Mouse (Mus musculus): ENCODE measurements around the gene Rtcb. TPM values are rescaled to one million over a fixed set of nuclear protein-coding genes. Genes with fewer than 3 reads are reported as not detected.

Gene Rtcb
- 138 and 139 TPM in 2 replicates for polyA plus RNA-seq (2011; ENCODE audit: insufficient read depth, insufficient read length, low read depth, missing spikeins)

GRCm38 (mm10) chr10:85957464-85957950, at the start of gene Rtcb:
Rtcb (minus strand) TSS chr10:85957823.
- Histone ChIP-seq H3K27me3 (ENCODE audit: control insufficient read depth, insufficient read depth, low read length, poor library complexity, severe bottlenecking) (no peaks in the 10 kb centered on the region), H3K36me3 (ENCODE audit: control insufficient read depth, insufficient read depth, low read length, poor library complexity, severe bottlenecking) (peaks cover 26% of the 10 kb centered on the region), H3K4me3 (ENCODE audit: low read depth, low read length) (peak within 1 kb of the TSS; percentile 97), H3K9ac (ENCODE audit: low read depth, poor library complexity, severe bottlenecking) (peak within 1 kb of the TSS; percentile 67), H3K4me1 (ENCODE audit: control insufficient read depth, insufficient read depth, low read length) (no peaks in the 10 kb centered on the region), H3K9me3 (replicated peaks; ENCODE audit: control insufficient read depth, insufficient read depth, low read length, poor library complexity, severe bottlenecking) (no peaks in the 10 kb centered on the region), H3K27ac (ENCODE audit: insufficient read depth, low read length) (no peak within 1 kb of the TSS)
- no peak for TF ChIP-seq POLR2A (IDR thresholded peaks at IDR 0.05; ENCODE audit: insufficient read depth, low read length)
- no peak for TF ChIP-seq EP300 (IDR thresholded peaks at IDR 0.05; ENCODE audit: insufficient read depth, low read depth, low read length)
- TF ChIP-seq CTCF (IDR thresholded peaks at IDR 0.05; ENCODE audit: low read depth, low read length), result no peak

GRCm38 (mm10) chr10:86006455-86006854, 48.8 kb upstream of the Rtcb start:
- Histone ChIP-seq H3K4me1 (ENCODE audit: control insufficient read depth, insufficient read depth, low read length) (no peaks in the 10 kb centered on the region), H3K4me3 (ENCODE audit: low read depth, low read length) (no peak overlapping the region), H3K36me3 (ENCODE audit: control insufficient read depth, insufficient read depth, low read length, poor library complexity, severe bottlenecking) (no peaks in the 10 kb centered on the region), H3K9me3 (replicated peaks; ENCODE audit: control insufficient read depth, insufficient read depth, low read length, poor library complexity, severe bottlenecking) (no peaks in the 10 kb centered on the region), H3K27ac (ENCODE audit: insufficient read depth, low read length) (no peak overlapping the region), H3K9ac (ENCODE audit: low read depth, poor library complexity, severe bottlenecking) (no peak overlapping the region), H3K27me3 (ENCODE audit: control insufficient read depth, insufficient read depth, low read length, poor library complexity, severe bottlenecking) (no peaks in the 10 kb centered on the region)
- TF ChIP-seq EP300 (IDR thresholded peaks at IDR 0.05; ENCODE audit: insufficient read depth, low read depth, low read length) (no peak), POLR2A (IDR thresholded peaks at IDR 0.05; ENCODE audit: insufficient read depth, low read length) (no peak), CTCF (IDR thresholded peaks at IDR 0.05; ENCODE audit: low read depth, low read length) (no peak)

- no peak for TF ChIP-seq EP300 (IDR thresholded peaks at IDR 0.05; ENCODE audit: insufficient read depth, low read depth, low read length)
- no peak for TF ChIP-seq POLR2A (IDR thresholded peaks at IDR 0.05; ENCODE audit: insufficient read depth, low read length)
- no peak for TF ChIP-seq CTCF (IDR thresholded peaks at IDR 0.05; ENCODE audit: low read depth, low read length)
- Histone ChIP-seq H3K27me3 (ENCODE audit: control insufficient read depth, insufficient read depth, low read length, poor library complexity, severe bottlenecking) (no peaks in the 10 kb centered on the region), H3K4me1 (ENCODE audit: control insufficient read depth, insufficient read depth, low read length) (no peaks in the 10 kb centered on the region), H3K27ac (ENCODE audit: insufficient read depth, low read length) (no peak overlapping the region), H3K9ac (ENCODE audit: low read depth, poor library complexity, severe bottlenecking) (no peak overlapping the region), H3K36me3 (ENCODE audit: control insufficient read depth, insufficient read depth, low read length, poor library complexity, severe bottlenecking) (no peaks in the 10 kb centered on the region), H3K9me3 (replicated peaks; ENCODE audit: control insufficient read depth, insufficient read depth, low read length, poor library complexity, severe bottlenecking) (no peaks in the 10 kb centered on the region), H3K4me3 (ENCODE audit: low read depth, low read length) (no peak overlapping the region)
Observed at GRCm38 (mm10) chr10:86000447-86000846, 42.8 kb upstream of the Rtcb start.

GRCm38 (mm10) chr10:85994543-85995104, 37.0 kb upstream of the Rtcb start:
- no peaks in the 10 kb centered on the region for H3K4me1 ChIP-seq (ENCODE audit: control insufficient read depth, insufficient read depth, low read length)
- H3K9ac ChIP-seq (ENCODE audit: low read depth, poor library complexity, severe bottlenecking), result no peak overlapping the region
- no peaks in the 10 kb centered on the region for H3K36me3 ChIP-seq (ENCODE audit: control insufficient read depth, insufficient read depth, low read length, poor library complexity, severe bottlenecking)
- TF ChIP-seq EP300 (IDR thresholded peaks at IDR 0.05; ENCODE audit: insufficient read depth, low read depth, low read length), result no peak
- no peak for TF ChIP-seq POLR2A (IDR thresholded peaks at IDR 0.05; ENCODE audit: insufficient read depth, low read length)
- no peak for TF ChIP-seq CTCF (IDR thresholded peaks at IDR 0.05; ENCODE audit: low read depth, low read length)
- no peak overlapping the region for H3K27ac ChIP-seq (ENCODE audit: insufficient read depth, low read length)
- no peaks in the 10 kb centered on the region for H3K27me3 ChIP-seq (ENCODE audit: control insufficient read depth, insufficient read depth, low read length, poor library complexity, severe bottlenecking)
- no peak overlapping the region for H3K4me3 ChIP-seq (ENCODE audit: low read depth, low read length)
- H3K9me3 ChIP-seq (replicated peaks; ENCODE audit: control insufficient read depth, insufficient read depth, low read length, poor library complexity, severe bottlenecking), result no peaks in the 10 kb centered on the region

- Histone ChIP-seq H3K27me3 (ENCODE audit: control insufficient read depth, insufficient read depth, low read length, poor library complexity, severe bottlenecking) (no peaks in the 10 kb centered on the region), H3K4me1 (ENCODE audit: control insufficient read depth, insufficient read depth, low read length) (no peaks in the 10 kb centered on the region), H3K27ac (ENCODE audit: insufficient read depth, low read length) (no peak overlapping the region), H3K9me3 (replicated peaks; ENCODE audit: control insufficient read depth, insufficient read depth, low read length, poor library complexity, severe bottlenecking) (no peaks in the 10 kb centered on the region), H3K4me3 (ENCODE audit: low read depth, low read length) (no peak overlapping the region), H3K36me3 (ENCODE audit: control insufficient read depth, insufficient read depth, low read length, poor library complexity, severe bottlenecking) (no peaks in the 10 kb centered on the region), H3K9ac (ENCODE audit: low read depth, poor library complexity, severe bottlenecking) (no peak overlapping the region)
- no peak for TF ChIP-seq EP300 (IDR thresholded peaks at IDR 0.05; ENCODE audit: insufficient read depth, low read depth, low read length)
- no peak for TF ChIP-seq CTCF (IDR thresholded peaks at IDR 0.05; ENCODE audit: low read depth, low read length)
- TF ChIP-seq POLR2A (IDR thresholded peaks at IDR 0.05; ENCODE audit: insufficient read depth, low read length), result no peak
Observed at GRCm38 (mm10) chr10:85993836-85994235, 36.2 kb upstream of the Rtcb start.

- no peak overlapping the region for H3K27ac ChIP-seq (ENCODE audit: insufficient read depth, low read length)
- no peaks in the 10 kb centered on the region for H3K9me3 ChIP-seq (replicated peaks; ENCODE audit: control insufficient read depth, insufficient read depth, low read length, poor library complexity, severe bottlenecking)
- no peaks in the 10 kb centered on the region for H3K36me3 ChIP-seq (ENCODE audit: control insufficient read depth, insufficient read depth, low read length, poor library complexity, severe bottlenecking)
- no peak overlapping the region for H3K4me3 ChIP-seq (ENCODE audit: low read depth, low read length)
- H3K4me1 ChIP-seq (ENCODE audit: control insufficient read depth, insufficient read depth, low read length), result no peaks in the 10 kb centered on the region
- TF ChIP-seq POLR2A (IDR thresholded peaks at IDR 0.05; ENCODE audit: insufficient read depth, low read length) (no peak), EP300 (IDR thresholded peaks at IDR 0.05; ENCODE audit: insufficient read depth, low read depth, low read length) (no peak), CTCF (IDR thresholded peaks at IDR 0.05; ENCODE audit: low read depth, low read length) (no peak)
- H3K9ac ChIP-seq (ENCODE audit: low read depth, poor library complexity, severe bottlenecking), result no peak overlapping the region
- no peaks in the 10 kb centered on the region for H3K27me3 ChIP-seq (ENCODE audit: control insufficient read depth, insufficient read depth, low read length, poor library complexity, severe bottlenecking)
Observed at GRCm38 (mm10) chr10:85992412-85992811, 34.8 kb upstream of the Rtcb start.
